Mouse (Mus musculus) embryo, embryonic 11 days (tissue): ENCODE measurements around the gene Ppp6r2.

Experiments used
- DNase-seq: peaks from one replicate; pipeline ENCODE4 v3.0.0-alpha.2; 2015

Gene Ppp6r2

GRCm38 (mm10) chr15:89210915-89211715, at the start of gene Ppp6r2:
TSS of gene Ppp6r2 (plus strand) at chr15:89211553.
- peak; percentile 92 for DNase-seq

GRCm38 (mm10) chr15:89165478-89165877, 45.9 kb upstream of the Ppp6r2 start:
- DNase-seq, result no peak

- no peak for DNase-seq
Measured at GRCm38 (mm10) chr15:89168922-89169321, 42.4 kb upstream of the Ppp6r2 start.

GRCm38 (mm10) chr15:89169431-89169830, 41.9 kb upstream of the Ppp6r2 start:
- peak; percentile 88 for DNase-seq

- DNase-seq, result no peak
Measured at GRCm38 (mm10) chr15:89170102-89170501, 41.3 kb upstream of the Ppp6r2 start.

- DNase-seq, result no peak
Measured at GRCm38 (mm10) chr15:89171526-89172051, 39.8 kb upstream of the Ppp6r2 start.

GRCm38 (mm10) chr15:89172276-89172935, 38.9 kb upstream of the Ppp6r2 start:
- DNase-seq, result no peak

- DNase-seq, result peak; percentile 81
Measured at GRCm38 (mm10) chr15:89173024-89173905, 38.1 kb upstream of the Ppp6r2 start.

- DNase-seq, result peak; percentile 83
Measured at GRCm38 (mm10) chr15:89173906-89174214, 37.5 kb upstream of the Ppp6r2 start.

GRCm38 (mm10) chr15:89174889-89175339, 36.4 kb upstream of the Ppp6r2 start:
- no peak for DNase-seq

GRCm38 (mm10) chr15:89175411-89176155, 35.8 kb upstream of the Ppp6r2 start:
- no peak for DNase-seq

- DNase-seq, result peak; percentile 42
Measured at GRCm38 (mm10) chr15:89177121-89177520, 34.2 kb upstream of the Ppp6r2 start.

- no peak for DNase-seq
Measured at GRCm38 (mm10) chr15:89177576-89178259, 33.6 kb upstream of the Ppp6r2 start.

- no peak for DNase-seq
Measured at GRCm38 (mm10) chr15:89178260-89178860, 33.0 kb upstream of the Ppp6r2 start.

- peak; percentile 84 for DNase-seq
Measured at GRCm38 (mm10) chr15:89178954-89179629, 32.3 kb upstream of the Ppp6r2 start.

- peak; percentile 25 for DNase-seq
Measured at GRCm38 (mm10) chr15:89179630-89179964, 31.8 kb upstream of the Ppp6r2 start.

- DNase-seq, result no peak
Measured at GRCm38 (mm10) chr15:89180081-89180541, 31.2 kb upstream of the Ppp6r2 start.

- DNase-seq, result peak; percentile 96
Measured at GRCm38 (mm10) chr15:89180571-89181229, 30.7 kb upstream of the Ppp6r2 start, which contains the start of gene Plxnb2. TSS of gene Plxnb2 (minus strand) at chr15:89180788.

GRCm38 (mm10) chr15:89181561-89182270, 29.6 kb upstream of the Ppp6r2 start:
- DNase-seq, result no peak
